In genomic region chr1:190808766-190809221, GRCm38 (mm10) we compare ENCODE assay signal across 11 mouse cellular contexts.
DNase-seq lines count a peak whose midpoint lies in the region; ATAC-seq and TF ChIP-seq lines count a peak whose summit lies in the region.
"Had no signal": no experiment of that assay in that cellular context is flagged by ENCODE, and none has a peak within 500 bp of the region (broad histone marks: within the 10 kb centered on the region; RNA-seq: fewer than 3 reads in every experiment).

No protein-coding gene starts in this region.

- intact Hi-C loops in heart, adult 2 months (cut with DNase I): no loop called here

- no peak for ATAC-seq in forebrain, postnatal 0 days
- ATAC-seq in midbrain, embryonic 16.5 days: no peak
- ATAC-seq: intestine, postnatal 0 days had no signal

- no peak for TF ChIP-seq POLR2A in brain, embryonic 14.5 days (IDR thresholded peaks at IDR 0.05; ENCODE audit: borderline replicate concordance, extremely low read depth, insufficient read depth, insufficient read length, poor library complexity, severe bottlenecking)
- TF ChIP-seq POLR2A in heart, adult 2 months (IDR thresholded peaks at IDR 0.05; ENCODE audit: insufficient read depth, low read depth, low read length): no peak
- no peak for TF ChIP-seq POLR2A in lung, adult 2 months (IDR thresholded peaks at IDR 0.05; ENCODE audit: borderline replicate concordance, extremely low read depth, low read depth, low read length)

- no peak overlapping the region for H3K4me3 ChIP-seq in forebrain, postnatal 0 days (ENCODE audit: low read depth, low read length)
- no peak overlapping the region for H3K4me3 ChIP-seq in midbrain, embryonic 16.5 days (ENCODE audit: low read depth, low read length)
- no peak overlapping the region for H3K4me3 ChIP-seq in heart, adult 2 months
- H3K4me3 ChIP-seq in lung, adult 2 months (replicated peaks; ENCODE audit: extremely low read depth, low read depth, low read length): no peak overlapping the region
- H3K4me3 ChIP-seq: erythroblast, embryonic 14.5 days had no signal

- TF ChIP-seq CTCF in brain, embryonic 14.5 days (IDR thresholded peaks at IDR 0.05; ENCODE audit: borderline replicate concordance, extremely low read depth, insufficient read depth, insufficient read length): no peak
- TF ChIP-seq CTCF in forebrain, postnatal 0 days (IDR thresholded peaks at IDR 0.05; ENCODE audit: low read depth): no peak
- no peak for TF ChIP-seq CTCF in heart, adult 2 months (IDR thresholded peaks at IDR 0.05)
- no peak for TF ChIP-seq CTCF in lung, adult 2 months (IDR thresholded peaks at IDR 0.05; ENCODE audit: insufficient read depth, low read length)

- DNase-seq in Muller cell, postnatal 12 days (ENCODE audit: inconsistent ontology term): peak; percentile 22
- DNase-seq in brain, embryonic 14.5 days (ENCODE audit: low read depth): peak; percentile 66
- DNase-seq in forebrain, postnatal 0 days: peak; percentile 14
- no peak for DNase-seq in heart, adult 18-20 months
- no peak for DNase-seq in heart, adult 2 months
- DNase-seq in lung, adult 2 months: no peak
- DNase-seq: heart, adult 11 months; lung, embryonic 14.5 days had no signal

- H3K27me3 ChIP-seq in forebrain, postnatal 0 days (ENCODE audit: insufficient read depth, low read length): no peaks in the 10 kb centered on the region
- no peaks in the 10 kb centered on the region for H3K27me3 ChIP-seq in midbrain, embryonic 16.5 days (ENCODE audit: control insufficient read depth, insufficient read depth, low read depth, low read length)
- no peaks in the 10 kb centered on the region for H3K27me3 ChIP-seq in heart, adult 2 months (ENCODE audit: control insufficient read depth, insufficient read depth, low read length)

- peaks cover 4% of the 10 kb centered on the region; the same call in 1 of the 2 replicates for H3K36me3 ChIP-seq in forebrain, postnatal 0 days (ENCODE audit: insufficient read depth)
- no peaks in the 10 kb centered on the region for H3K36me3 ChIP-seq in midbrain, embryonic 16.5 days (ENCODE audit: control insufficient read depth, insufficient read depth, low read length)
- H3K36me3 ChIP-seq in heart, adult 2 months (ENCODE audit: control insufficient read depth, insufficient read depth, low read length): no peaks in the 10 kb centered on the region

- H3K79me2 ChIP-seq in heart, adult 2 months (replicated peaks; ENCODE audit: control insufficient read depth, insufficient read depth, low read length): no peaks in the 10 kb centered on the region

- H3K4me2 ChIP-seq in forebrain, postnatal 0 days (ENCODE audit: low read depth): no peak overlapping the region
- H3K4me2 ChIP-seq in midbrain, embryonic 16.5 days (ENCODE audit: low read length): peak overlapping the region; percentile 20; the same call in 1 of the 2 replicates
- H3K4me2 ChIP-seq: lung, embryonic 14.5 days had no signal

- TF ChIP-seq EP300 in heart, adult 2 months (IDR thresholded peaks at IDR 0.05; ENCODE audit: insufficient read depth, low read depth, low read length): no peak

- H3K9ac ChIP-seq in forebrain, postnatal 0 days: no peak overlapping the region
- H3K9ac ChIP-seq in midbrain, embryonic 16.5 days (ENCODE audit: low read depth, low read length): 0 out of 2 replicates have a peak overlapping the region, but pooled peaks have one; percentile 5
- H3K9ac ChIP-seq in heart, adult 2 months (ENCODE audit: low read depth, low read length): no peak overlapping the region
- H3K9ac ChIP-seq: lung, embryonic 14.5 days had no signal

- WGBS in forebrain, postnatal 0 days: 46% methylated on average over 19 of the region's 19 CpGs
- WGBS in midbrain, embryonic 16.5 days: 18% methylated on average over 19 of the region's 19 CpGs
- 77% methylated on average over 19 of the region's 19 CpGs for WGBS in heart, adult 2 months
- 76% methylated on average over 19 of the region's 19 CpGs for WGBS in lung, adult 2 months

- H3K9me3 ChIP-seq in forebrain, postnatal 0 days (ENCODE audit: low read length): no peaks in the 10 kb centered on the region
- H3K9me3 ChIP-seq in midbrain, embryonic 16.5 days (replicated peaks; ENCODE audit: control insufficient read depth, low read length, poor library complexity, severe bottlenecking): no peaks in the 10 kb centered on the region

- no peak overlapping the region for H3K27ac ChIP-seq in forebrain, postnatal 0 days (ENCODE audit: low read depth, low read length)
- no peak overlapping the region for H3K27ac ChIP-seq in midbrain, embryonic 16.5 days (ENCODE audit: low read length)
- no peak overlapping the region for H3K27ac ChIP-seq in heart, adult 2 months

- H3K4me1 ChIP-seq in forebrain, postnatal 0 days (ENCODE audit: insufficient read depth): no peaks in the 10 kb centered on the region
- peaks cover 13% of the 10 kb centered on the region; the same call in 1 of the 2 replicates for H3K4me1 ChIP-seq in midbrain, embryonic 16.5 days (ENCODE audit: control insufficient read depth, insufficient read depth, low read length)
- no peaks in the 10 kb centered on the region for H3K4me1 ChIP-seq in heart, adult 2 months (ENCODE audit: control insufficient read depth, insufficient read depth, low read length)
- no peaks in the 10 kb centered on the region for H3K4me1 ChIP-seq in lung, adult 2 months (ENCODE audit: control insufficient read depth, insufficient read depth, low read length)

Comparison
In these comparisons a context has a peak if more than half of its experiments do, and no peak if none do; other contexts are left out.
1. DNase-seq: peak in Muller cell, postnatal 12 days (single experiment), brain, embryonic 14.5 days (single experiment) and forebrain, postnatal 0 days (single experiment); none in heart, adult 18-20 months (0 of 2), heart, adult 2 months (0 of 2) and lung, adult 2 months (single experiment).